Mouse (Mus musculus) intestine, embryonic 15.5 days (tissue): ENCODE data around the gene Nrip1. TPM values are rescaled to one million over a fixed set of nuclear protein-coding genes. Genes with fewer than 3 reads are reported as not detected.

Experiments
- ATAC-seq: fragments of 200-750 bp; cut with Nextera tagmentation; 2 replicates; pipeline ENCODE4 v1.8.0; 2017; ENCODE audit warnings: moderate TSS enrichment, moderate library complexity
- H3K27ac ChIP-seq: fragments of 300-500 bp; sonication (generic); 2 replicates; pipeline ENCODE4 v1.5.1; 2015; ENCODE audit warnings: mild to moderate bottlenecking, inconsistent platforms
- H3K27me3 ChIP-seq: fragments of 300-500 bp; sonication (generic); replicated peaks from 2 replicates; pipeline ENCODE4 v1.6.1; 2015; ENCODE audit warnings: inconsistent platforms
- H3K36me3 ChIP-seq: fragments of 300-500 bp; sonication (generic); 2 replicates; pipeline ENCODE4 v1.6.1; 2015; ENCODE audit warnings: inconsistent platforms
- H3K4me1 ChIP-seq: fragments of 300-500 bp; sonication (generic); replicated peaks from 2 replicates; pipeline ENCODE4 v1.6.1; 2015; ENCODE audit warnings: inconsistent platforms
- H3K4me2 ChIP-seq: fragments of 300-500 bp; sonication (generic); replicated peaks from 2 replicates; pipeline ENCODE4 v1.6.1; 2015; ENCODE audit warnings: mild to moderate bottlenecking, inconsistent platforms
- H3K4me3 ChIP-seq: fragments of 300-500 bp; sonication (generic); replicated peaks from 2 replicates; pipeline ENCODE4 v1.5.1; 2015; ENCODE audit warnings: inconsistent platforms
- H3K9ac ChIP-seq: fragments of 300-500 bp; sonication (generic); 2 replicates; pipeline ENCODE4 v1.6.1; 2015; ENCODE audit warnings: inconsistent platforms
- H3K9me3 ChIP-seq: fragments of 300-500 bp; sonication (generic); 2 replicates; pipeline ENCODE4 v1.6.1; 2016; ENCODE audit warnings: inconsistent platforms
- WGBS: fragments of 180-500 bp; shearing (Covaris S2); methylation state at CpG from one replicate; pipeline ENCODE4 v1.1.7; 2015; 5-methylcytosine and 5-hydroxymethylcytosine counted together
- polyA plus RNA-seq: library from polyadenylated mRNA; unstranded; fragments of >200 nt; fragmentation: Nextera tagmentation; extraction: Ambion mirVana; gene quantifications from 2 replicates; pipeline ENCODE4 v1.2.1, GENCODE M21; 2015

The Nrip1 gene
- polyA plus RNA-seq, 1 experiment from 2014 or later: 36.6 TPM

DNA sequence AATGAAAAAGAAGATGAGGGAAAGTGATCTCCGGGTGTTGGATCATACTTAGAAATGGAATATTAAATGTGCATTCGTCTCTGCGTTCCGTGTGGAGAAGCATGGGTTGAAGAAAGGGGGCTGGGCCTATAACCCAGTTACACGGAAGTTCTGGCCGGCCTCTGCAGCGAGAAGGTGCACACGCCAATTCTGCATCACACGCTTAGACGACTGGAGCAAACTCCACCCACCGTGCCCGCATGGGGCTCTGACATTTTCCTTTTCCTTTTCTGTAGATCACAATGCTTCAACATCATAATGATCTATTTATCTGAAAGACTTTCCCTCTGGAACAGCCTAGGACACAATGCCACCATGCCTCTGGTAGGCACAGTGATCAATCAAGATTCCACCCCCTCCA, 16.5 kb downstream of the Nrip1 start:
- 89% methylated on average over 12 of the region's 12 CpGs for WGBS
- H3K27ac ChIP-seq: peak overlapping the region; percentile 14; the same call in 1 of the 2 replicates
- H3K4me2 ChIP-seq: peak overlapping the region; percentile 49; the same call in 1 of the 2 replicates
- H3K9me3 ChIP-seq: no peaks in the 10 kb centered on the region
- H3K27me3 ChIP-seq: no peaks in the 10 kb centered on the region
- no peak overlapping the region for H3K4me3 ChIP-seq
- H3K36me3 ChIP-seq: no peaks in the 10 kb centered on the region
- H3K4me1 ChIP-seq: peaks cover 8% of the 10 kb centered on the region; the same call in 1 of the 2 replicates
- ATAC-seq: no peak
- H3K9ac ChIP-seq: no peak overlapping the region

DNA sequence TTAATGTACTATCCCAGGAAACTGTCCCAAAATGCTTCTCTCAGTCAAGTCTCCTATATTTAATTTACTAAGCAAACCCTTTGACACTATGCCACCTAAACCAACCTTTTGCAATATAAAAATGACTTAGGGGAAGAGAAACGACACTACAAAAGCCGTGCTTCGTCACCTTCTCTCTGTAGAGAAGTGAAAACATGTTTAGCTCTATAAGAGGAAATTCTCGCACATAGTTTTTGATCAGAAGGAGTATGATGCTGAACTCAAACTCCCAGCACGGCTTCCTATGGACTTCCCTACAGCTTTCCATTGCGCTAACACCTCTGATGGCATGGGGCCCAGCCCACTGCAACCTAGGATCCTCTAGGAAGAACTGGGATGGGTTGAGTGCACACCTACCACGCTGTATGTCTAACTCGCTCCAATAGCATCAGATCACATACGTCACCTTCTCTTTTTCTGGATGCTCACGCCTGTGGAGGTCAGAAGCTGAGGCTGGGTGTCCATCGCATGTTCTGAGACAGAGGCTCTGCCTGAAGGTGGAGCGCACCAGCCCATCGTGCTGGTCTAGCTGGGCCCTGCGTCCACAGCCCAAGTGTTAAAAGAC, 17.6 kb downstream of the Nrip1 start:
- ATAC-seq: no peak
- Histone ChIP-seq H3K27me3 (no peaks in the 10 kb centered on the region), H3K9ac (no peak overlapping the region), H3K4me3 (no peak overlapping the region), H3K27ac (no peak overlapping the region), H3K9me3 (no peaks in the 10 kb centered on the region), H3K4me1 (peaks cover 8% of the 10 kb centered on the region; the same call in 1 of the 2 replicates), H3K36me3 (no peaks in the 10 kb centered on the region), H3K4me2 (no peak overlapping the region)
- 93% methylated on average over 14 of the region's 14 CpGs for WGBS

DNA sequence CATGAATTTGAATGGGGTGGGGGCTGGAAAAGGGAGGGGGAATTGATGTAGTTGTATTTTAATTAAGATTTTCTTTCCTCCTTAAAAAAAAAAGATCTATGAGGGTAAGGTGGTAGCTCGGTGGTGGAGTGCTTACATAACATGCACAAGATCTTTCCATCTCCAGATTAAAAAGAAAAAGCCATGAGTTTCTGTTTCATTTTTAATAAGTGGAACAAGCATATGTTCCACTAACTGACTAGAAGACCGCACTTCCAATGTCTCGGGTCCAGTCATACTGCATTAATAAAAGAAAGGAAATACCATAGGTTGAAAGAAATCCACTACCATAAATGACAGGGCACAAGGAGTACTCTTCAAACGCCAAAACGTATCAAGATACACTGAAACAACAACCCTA, 18.4 kb downstream of the Nrip1 start:
- WGBS: 83% methylated on average over 5 of the region's 5 CpGs
- no peak overlapping the region for H3K4me2 ChIP-seq
- no peaks in the 10 kb centered on the region for H3K27me3 ChIP-seq
- H3K9ac ChIP-seq: no peak overlapping the region
- peaks cover 8% of the 10 kb centered on the region; the same call in 1 of the 2 replicates for H3K4me1 ChIP-seq
- H3K36me3 ChIP-seq: no peaks in the 10 kb centered on the region; the same call in 1 of the 2 replicates
- H3K4me3 ChIP-seq: no peak overlapping the region
- H3K27ac ChIP-seq: no peak overlapping the region
- ATAC-seq: no peak
- H3K9me3 ChIP-seq: no peaks in the 10 kb centered on the region

DNA sequence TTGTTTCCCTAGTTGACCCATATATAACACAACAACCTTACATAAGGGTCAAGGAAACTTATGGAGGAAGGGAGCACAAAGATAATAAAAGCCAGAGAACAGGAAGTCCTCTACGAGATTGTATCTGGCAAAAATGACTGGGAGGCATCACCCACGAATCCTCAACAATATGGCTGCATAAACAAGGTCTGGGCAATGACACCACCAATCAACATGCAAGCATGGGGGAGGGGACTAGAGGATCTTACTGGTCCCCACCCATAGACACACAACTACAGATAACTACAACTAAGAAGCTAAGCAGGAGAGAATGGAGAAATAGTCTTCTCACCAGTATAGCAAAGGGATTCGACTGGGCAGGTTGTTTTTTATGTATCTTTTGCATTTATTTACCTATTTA, 18.8 kb downstream of the Nrip1 start:
- Histone ChIP-seq H3K4me3 (no peak overlapping the region), H3K9me3 (no peaks in the 10 kb centered on the region), H3K9ac (no peak overlapping the region), H3K27ac (no peak overlapping the region), H3K4me1 (peaks cover 8% of the 10 kb centered on the region; the same call in 1 of the 2 replicates), H3K36me3 (no peaks in the 10 kb centered on the region; the same call in 1 of the 2 replicates), H3K27me3 (no peaks in the 10 kb centered on the region), H3K4me2 (no peak overlapping the region)
- ATAC-seq: no peak
- WGBS: 38% methylated on average over 3 of the region's 3 CpGs

DNA sequence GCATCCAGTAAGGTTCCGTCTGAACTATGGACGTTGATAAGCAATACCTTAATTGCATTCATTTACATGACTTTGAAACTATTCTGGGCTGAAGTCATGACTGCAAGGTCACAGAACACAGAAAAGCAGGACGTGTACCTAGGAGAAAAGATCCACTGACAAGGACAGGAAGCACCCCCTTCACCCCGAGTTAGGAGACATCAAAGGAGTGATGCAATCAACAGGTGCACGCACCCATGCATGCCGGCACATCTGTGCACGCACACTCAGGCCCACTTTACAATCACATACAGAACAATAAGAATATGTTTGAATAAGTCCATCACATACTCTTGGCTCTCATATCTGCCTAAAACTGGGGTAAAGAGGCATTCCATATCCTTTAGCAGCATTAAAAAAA, 19.3 kb downstream of the Nrip1 start:
- 67% methylated on average over 7 of the region's 7 CpGs for WGBS
- H3K9ac ChIP-seq: no peak overlapping the region
- no peaks in the 10 kb centered on the region; the same call in 1 of the 2 replicates for H3K36me3 ChIP-seq
- no peaks in the 10 kb centered on the region for H3K9me3 ChIP-seq
- no peak overlapping the region for H3K27ac ChIP-seq
- no peak for ATAC-seq
- H3K27me3 ChIP-seq: no peaks in the 10 kb centered on the region
- peaks cover 6% of the 10 kb centered on the region; the same call in 1 of the 2 replicates for H3K4me1 ChIP-seq
- no peak overlapping the region for H3K4me3 ChIP-seq
- no peak overlapping the region for H3K4me2 ChIP-seq

DNA sequence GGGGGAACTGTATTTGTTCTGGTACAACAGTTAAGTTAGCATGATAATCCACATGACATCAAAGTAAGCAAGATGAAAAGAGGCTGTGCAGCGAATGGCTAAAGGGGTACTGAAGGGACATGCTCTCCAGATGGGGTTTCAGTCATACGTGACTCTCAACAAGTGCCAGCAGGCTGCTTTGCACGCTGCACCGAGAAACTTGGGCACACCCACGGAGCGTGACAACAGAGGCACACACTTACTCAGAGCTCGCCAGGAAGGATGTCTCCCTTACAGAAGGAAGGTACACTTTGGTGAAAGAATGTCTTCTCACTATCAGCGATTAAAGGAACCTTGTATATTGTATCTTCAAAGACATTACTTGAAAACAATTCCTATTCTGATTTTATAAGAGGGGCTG, 22.7 kb downstream of the Nrip1 start:
- H3K4me1 ChIP-seq: peaks cover under 1% of the 10 kb centered on the region; the same call in 1 of the 2 replicates
- H3K9ac ChIP-seq: no peak overlapping the region
- no peak overlapping the region for H3K4me3 ChIP-seq
- ATAC-seq: no peak
- H3K27me3 ChIP-seq: no peaks in the 10 kb centered on the region
- WGBS: 91% methylated on average over 8 of the region's 8 CpGs
- no peaks in the 10 kb centered on the region for H3K9me3 ChIP-seq
- H3K27ac ChIP-seq: no peak overlapping the region
- no peaks in the 10 kb centered on the region; the same call in 1 of the 2 replicates for H3K36me3 ChIP-seq
- no peak overlapping the region for H3K4me2 ChIP-seq

DNA sequence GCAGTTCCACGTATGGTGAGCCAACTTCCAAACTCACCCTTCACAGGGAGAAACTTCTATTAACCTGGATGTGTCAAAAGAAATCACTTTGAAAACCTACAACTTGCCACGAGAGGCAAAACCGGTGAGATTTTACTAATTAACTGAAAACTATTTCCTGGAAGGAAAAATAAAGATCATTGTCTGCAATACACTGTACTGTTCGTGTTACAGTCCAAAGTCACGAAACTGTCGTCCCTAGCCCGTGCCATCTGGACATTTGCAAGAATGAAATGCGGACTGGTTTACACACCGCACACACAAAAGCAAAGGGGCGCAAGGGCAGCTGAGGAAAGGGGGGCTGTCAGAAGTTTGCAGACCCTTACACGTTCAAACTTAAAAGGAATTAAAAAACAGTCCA, 24.6 kb downstream of the Nrip1 start:
- no peak overlapping the region for H3K27ac ChIP-seq
- H3K27me3 ChIP-seq: no peaks in the 10 kb centered on the region
- H3K4me1 ChIP-seq: no peaks in the 10 kb centered on the region
- H3K9me3 ChIP-seq: no peaks in the 10 kb centered on the region
- H3K36me3 ChIP-seq: no peaks in the 10 kb centered on the region; the same call in 1 of the 2 replicates
- no peak overlapping the region for H3K9ac ChIP-seq
- ATAC-seq: no peak
- no peak overlapping the region for H3K4me2 ChIP-seq
- no peak overlapping the region for H3K4me3 ChIP-seq
- WGBS: 76% methylated on average over 11 of the region's 11 CpGs

DNA sequence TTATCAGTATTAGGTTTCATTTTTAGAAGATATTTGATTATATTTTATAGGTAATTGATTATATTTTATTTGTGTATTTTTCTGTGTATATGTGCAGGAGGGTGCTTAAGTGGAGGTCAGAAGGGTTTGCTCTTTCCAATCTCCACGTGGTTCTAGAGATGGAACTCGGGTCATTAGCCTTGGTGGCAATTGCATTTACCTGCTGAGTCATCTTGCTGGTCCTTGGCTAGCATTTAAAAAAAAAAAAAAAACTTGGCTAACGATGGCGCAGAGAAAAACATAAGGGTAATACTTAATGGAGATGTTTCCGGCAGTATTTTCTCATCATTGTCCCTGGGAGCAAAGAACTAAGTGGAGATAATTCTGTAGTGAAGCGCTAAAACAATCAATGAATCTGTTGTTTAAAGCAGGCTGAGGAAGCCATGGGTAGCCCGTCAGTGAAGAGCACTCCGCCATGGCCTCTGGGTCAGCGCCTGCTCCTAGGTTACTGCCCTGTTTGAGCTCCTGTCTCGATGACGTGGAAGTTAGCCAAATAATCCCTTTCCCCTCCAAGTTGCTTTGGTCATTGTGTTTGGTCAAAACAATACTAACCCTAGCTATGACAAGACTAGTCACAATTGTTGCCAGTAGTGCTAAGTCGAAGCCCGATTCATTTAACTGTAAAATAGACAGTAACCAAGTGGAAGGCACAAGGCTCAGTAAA, 25.8 kb downstream of the Nrip1 start:
- no peaks in the 10 kb centered on the region for H3K4me1 ChIP-seq

DNA sequence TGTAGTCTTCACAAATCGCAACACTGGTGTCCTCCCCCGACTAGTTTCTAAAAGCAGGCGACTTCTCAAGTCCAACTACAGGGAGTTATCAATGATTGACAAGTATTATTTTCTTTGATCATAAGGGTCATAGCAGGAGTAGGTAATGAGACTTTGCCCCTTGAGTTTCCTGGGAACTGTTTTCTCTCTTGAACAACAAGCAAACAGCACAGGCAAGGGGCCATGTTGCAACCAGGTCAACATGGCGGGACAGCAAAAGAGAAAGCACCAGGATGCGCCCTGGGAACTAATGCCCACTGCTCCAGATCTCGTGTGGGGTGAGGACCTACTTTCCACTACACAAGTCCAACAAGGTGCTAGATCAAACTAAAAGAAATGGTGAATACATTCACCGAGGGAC, 27.3 kb downstream of the Nrip1 start:
- Histone ChIP-seq H3K4me2 (no peak overlapping the region), H3K36me3 (peaks cover 3% of the 10 kb centered on the region; the same call in 1 of the 2 replicates), H3K9ac (no peak overlapping the region), H3K4me1 (peaks cover 7% of the 10 kb centered on the region), H3K9me3 (no peaks in the 10 kb centered on the region), H3K4me3 (no peak overlapping the region), H3K27me3 (no peaks in the 10 kb centered on the region), H3K27ac (no peak overlapping the region)
- WGBS: 90% methylated on average over 7 of the region's 7 CpGs
- no peak for ATAC-seq

More for the DNA sequence above, 25.8 kb downstream of the Nrip1 start:
- H3K9ac ChIP-seq: no peak overlapping the region
- H3K4me2 ChIP-seq: no peak overlapping the region
- ATAC-seq: no peak
- 85% methylated on average over 13 of the region's 13 CpGs for WGBS
- H3K9me3 ChIP-seq: no peaks in the 10 kb centered on the region
- H3K27ac ChIP-seq: no peak overlapping the region
- peaks cover 3% of the 10 kb centered on the region; the same call in 1 of the 2 replicates for H3K36me3 ChIP-seq
- H3K4me3 ChIP-seq: no peak overlapping the region
- H3K27me3 ChIP-seq: no peaks in the 10 kb centered on the region

DNA sequence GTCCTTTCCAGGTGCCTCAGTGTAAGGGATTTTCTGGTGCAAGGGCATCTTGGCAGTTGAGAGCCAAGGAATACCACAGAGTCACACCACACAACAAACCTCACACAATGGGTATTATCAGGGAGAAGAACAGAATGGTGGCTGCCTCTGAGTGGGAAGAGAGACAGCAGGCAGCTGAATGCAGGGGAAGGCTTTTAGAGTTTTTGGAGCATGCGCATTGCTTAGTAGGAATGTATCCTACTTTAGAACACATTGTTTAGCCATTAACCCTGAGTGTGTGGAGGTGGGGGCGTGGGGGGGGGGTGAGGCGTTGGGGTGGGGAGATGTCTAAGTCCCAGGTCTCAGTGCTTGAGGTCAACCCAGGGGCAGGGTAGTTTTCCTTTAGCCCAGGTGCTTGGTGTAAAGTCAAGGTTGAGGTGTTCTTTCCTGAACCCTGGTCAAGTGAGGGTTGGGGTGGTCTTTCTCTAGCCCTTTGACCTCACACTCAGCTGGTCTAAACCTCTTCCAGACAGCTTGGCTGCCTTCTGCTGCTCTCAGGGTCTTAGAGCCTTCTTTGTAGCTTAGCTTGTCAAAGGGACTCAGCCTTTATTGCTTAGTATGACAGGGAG, 28.8 kb downstream of the Nrip1 start:
- Histone ChIP-seq H3K9ac (no peak overlapping the region), H3K4me1 (peaks cover 7% of the 10 kb centered on the region), H3K9me3 (no peaks in the 10 kb centered on the region), H3K36me3 (peaks cover 3% of the 10 kb centered on the region; the same call in 1 of the 2 replicates), H3K4me2 (no peak overlapping the region), H3K27ac (no peak overlapping the region), H3K27me3 (no peaks in the 10 kb centered on the region), H3K4me3 (no peak overlapping the region)
- WGBS: 76% methylated on average over 3 of the region's 3 CpGs
- no peak for ATAC-seq

DNA sequence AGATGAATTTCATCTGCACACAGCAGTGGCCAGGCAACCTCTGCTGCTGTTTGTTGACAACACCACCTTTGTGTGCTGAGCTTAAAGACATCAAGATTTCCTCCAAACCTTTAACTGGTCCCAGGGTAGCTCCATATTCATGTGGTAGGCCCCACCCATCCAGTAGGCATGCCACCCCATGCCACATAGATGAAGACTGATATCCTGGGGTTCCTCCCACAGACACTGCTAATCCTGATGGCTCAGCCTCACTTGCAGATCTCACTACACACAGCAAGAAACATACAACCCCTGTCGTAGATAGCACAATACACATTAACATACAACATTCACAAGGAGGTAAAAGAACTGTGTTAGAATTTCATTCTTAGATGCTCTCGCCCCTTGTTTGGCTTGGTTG, 29.6 kb downstream of the Nrip1 start:
- 96% methylated on average over 2 of the region's 2 CpGs for WGBS
- H3K27me3 ChIP-seq: no peaks in the 10 kb centered on the region
- H3K27ac ChIP-seq: no peak overlapping the region
- H3K4me2 ChIP-seq: no peak overlapping the region
- H3K9me3 ChIP-seq: no peaks in the 10 kb centered on the region
- peaks cover 6% of the 10 kb centered on the region; the same call in 1 of the 2 replicates for H3K36me3 ChIP-seq
- ATAC-seq: no peak
- no peak overlapping the region for H3K9ac ChIP-seq
- peaks cover 7% of the 10 kb centered on the region for H3K4me1 ChIP-seq
- no peak overlapping the region for H3K4me3 ChIP-seq

DNA sequence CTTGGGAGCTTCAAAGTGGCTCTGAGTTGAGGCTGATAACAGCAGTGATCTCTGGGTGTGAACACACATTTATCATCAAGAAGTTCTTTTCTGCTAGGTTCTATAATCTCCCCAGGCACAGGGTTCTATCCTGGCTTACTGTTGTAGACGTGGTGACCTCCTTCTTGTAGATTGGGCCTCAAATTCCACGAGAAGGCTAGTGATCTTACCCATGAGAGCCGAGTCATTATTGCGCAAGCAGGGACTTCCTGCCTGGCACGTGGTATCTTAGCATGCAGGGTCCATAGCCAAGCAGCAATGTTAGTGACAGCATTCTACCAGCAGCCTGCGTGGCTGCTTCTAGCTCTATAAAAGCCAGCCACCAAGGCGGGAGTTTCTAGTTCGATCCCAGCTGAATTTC, 32.0 kb downstream of the Nrip1 start:
- no peak overlapping the region for H3K9ac ChIP-seq
- peaks cover 8% of the 10 kb centered on the region; the same call in 1 of the 2 replicates for H3K36me3 ChIP-seq
- no peak overlapping the region for H3K4me3 ChIP-seq
- peak; percentile 53 for ATAC-seq
- H3K4me2 ChIP-seq: no peak overlapping the region
- H3K9me3 ChIP-seq: no peaks in the 10 kb centered on the region
- no peaks in the 10 kb centered on the region for H3K27me3 ChIP-seq
- H3K27ac ChIP-seq: no peak overlapping the region
- peaks cover 7% of the 10 kb centered on the region for H3K4me1 ChIP-seq
- WGBS: 69% methylated on average over 8 of the region's 8 CpGs
